Mouse (Mus musculus) ES-E14 (cell line): ENCODE results near the gene Gm21970.

Experiments
- CHD2 ChIP-seq: IDR thresholded peaks from 2 replicates; pipeline ENCODE4 v1.6.1; 2014; ENCODE audit warnings: mild to moderate bottlenecking, low read depth, low read length, inconsistent platforms
- HCFC1 ChIP-seq: IDR thresholded peaks from 2 replicates; pipeline ENCODE4 v1.6.1; 2012; ENCODE audit warnings: low read length, inconsistent platforms, borderline replicate concordance; ENCODE audit not compliant: insufficient read depth
- MAFK ChIP-seq: IDR thresholded peaks from 2 replicates; pipeline ENCODE4 v1.6.1; 2014; ENCODE audit warnings: mild to moderate bottlenecking, low read depth, low read length, inconsistent platforms; ENCODE audit not compliant: insufficient read depth
- ZC3H11A ChIP-seq: IDR thresholded peaks from 2 replicates; pipeline ENCODE4 v1.6.1; 2012; ENCODE audit warnings: low read depth, mild to moderate bottlenecking, inconsistent platforms, low read length, borderline replicate concordance

GRCm38 (mm10) chr16:91390100-91390499, 1.4 kb upstream of the Gm21970 start:
- no peak for TF ChIP-seq ZC3H11A
- TF ChIP-seq MAFK, result no peak
- no peak for TF ChIP-seq HCFC1
- TF ChIP-seq CHD2, result no peak
